Mouse (Mus musculus): Measurements from ENCODE around the gene Dpm3. TPM values are rescaled to one million over a fixed set of nuclear protein-coding genes. Genes with fewer than 3 reads are reported as not detected.
A peak's percentile ranks its signal among the peaks of the same experiment; 100 is the strongest.

The Dpm3 gene
- total and polyA plus RNA-seq, 3 experiments: 52.7 to 228 (median 74.8) TPM

DNA sequence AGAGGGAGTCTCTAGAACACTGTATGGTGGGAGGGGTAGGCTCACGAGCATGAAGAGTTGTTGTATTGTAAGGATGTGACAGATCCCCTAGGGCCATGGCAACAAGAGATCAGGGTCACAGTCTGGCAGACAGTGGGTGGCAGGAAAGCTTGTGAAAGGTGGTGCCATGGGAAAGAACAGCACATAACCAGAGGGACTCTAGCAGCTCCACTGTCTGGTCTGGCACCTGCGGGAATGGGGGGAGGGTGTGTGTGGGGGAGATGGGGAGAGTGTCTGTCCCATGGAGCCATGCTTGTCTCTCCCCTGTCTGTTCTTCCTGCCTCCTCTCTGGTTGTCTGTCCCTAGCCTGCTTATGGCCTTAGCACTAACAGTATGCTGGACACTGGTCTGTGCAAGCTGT is 26.4 kb downstream of the Dpm3 start:
- Histone ChIP-seq H3K27me3 (replicated peaks) (no peaks in the 10 kb centered on the region), H3K27ac (ENCODE audit: insufficient read depth, low read depth) (no peak overlapping the region), H3K4me3 (replicated peaks in 1 of 3; ENCODE audit: low read depth in 2 of 3, low read length in 2 of 3, poor library complexity in 1 of 3) (no peak overlapping the region), H3K36me3 (replicated peaks in 1 of 2; ENCODE audit: control insufficient read depth in 1 of 2, insufficient read depth in 1 of 2, low read length in 1 of 2) (no peaks in the 10 kb centered on the region), H3K9me3 (replicated peaks; ENCODE audit: low read length) (no peaks in the 10 kb centered on the region), H3K79me2 (replicated peaks; ENCODE audit: control insufficient read depth, extremely low read depth, insufficient read depth, poor library complexity, severe bottlenecking) (no peaks in the 10 kb centered on the region), H3K9ac (ENCODE audit: insufficient read depth, low read depth) (no peak overlapping the region), H3K4me1 (ENCODE audit: control insufficient read depth in 1 of 2, insufficient read depth in 2 of 2) (peaks cover 15 to 46% of the 10 kb centered on the region in 2 experiments), H3K4me2 (ENCODE audit: insufficient read depth, low read depth, poor library complexity, severe bottlenecking) (no peak overlapping the region)
- in situ Hi-C loops (cut with MboI; ENCODE audit: low pct_ligation_motif_present, low pct_unique_long_range_greater_than_20kb, low sequenced_read_pairs) (no loop called here), dilution Hi-C loops (cut with MboI; ENCODE audit: extremely low pct_ligation_motif_present, extremely low pct_unique_long_range_greater_than_20kb, low sequenced_read_pairs) (no loop called here)
- TF ChIP-seq POLR2A (IDR thresholded peaks at IDR 0.05; ENCODE audit: low read depth, low read length): no peak
- no peak for TF ChIP-seq NELFE (IDR thresholded peaks at IDR 0.05; ENCODE audit: low read depth, low read length)
- TF ChIP-seq GABPA (IDR thresholded peaks at IDR 0.05; ENCODE audit: insufficient replicate concordance, low read depth, low read length): no peak
- no peak for TF ChIP-seq TBP (conservative IDR thresholded peaks at IDR 0.05; ENCODE audit: low read depth, low read length)
- TF ChIP-seq NRF1 (IDR thresholded peaks at IDR 0.05; ENCODE audit: low read depth, low read length): no peak
- no peak for TF ChIP-seq UBTF (IDR thresholded peaks at IDR 0.05; ENCODE audit: low read depth, low read length)
- TF ChIP-seq MAFK (IDR thresholded peaks at IDR 0.05; ENCODE audit: insufficient replicate concordance, low read length): no peak
- DNase-seq (ENCODE audit: extremely low read depth): no peak

DNA sequence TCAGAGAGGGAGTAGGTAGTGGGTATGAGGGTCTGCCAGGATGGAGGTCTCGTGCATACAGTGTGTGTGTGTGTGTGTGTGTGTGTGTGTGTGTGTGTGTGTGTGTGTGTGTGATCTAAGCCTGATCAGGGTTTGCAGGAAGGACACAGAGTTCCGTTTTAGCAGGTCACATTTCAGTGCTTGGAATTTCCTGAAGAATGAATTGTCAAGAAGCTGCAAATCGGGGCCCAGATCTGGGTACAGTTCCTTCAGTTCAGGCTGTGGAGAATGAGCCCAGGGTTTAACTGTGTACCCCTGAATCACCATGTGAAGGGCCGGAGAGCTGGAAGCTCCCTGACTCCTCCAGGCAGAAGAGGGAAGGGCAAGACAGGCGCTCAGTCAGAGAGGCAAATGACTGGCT is 28.1 kb downstream of the Dpm3 start:
- H3K4me3 ChIP-seq (replicated peaks in 1 of 3; ENCODE audit: low read depth in 2 of 3, low read length in 2 of 3, poor library complexity in 1 of 3): no peak overlapping the region
- no peak for TF ChIP-seq RAD21 (IDR thresholded peaks at IDR 0.05; ENCODE audit: low read depth, low read length)
- H3K9me3 ChIP-seq (replicated peaks; ENCODE audit: low read length): no peaks in the 10 kb centered on the region
- in situ Hi-C loops (cut with MboI; ENCODE audit: low pct_ligation_motif_present, low pct_unique_long_range_greater_than_20kb, low sequenced_read_pairs) (no loop called here), dilution Hi-C loops (cut with MboI; ENCODE audit: extremely low pct_ligation_motif_present, extremely low pct_unique_long_range_greater_than_20kb, low sequenced_read_pairs) (no loop called here)
- no peaks in the 10 kb centered on the region for H3K79me2 ChIP-seq (replicated peaks; ENCODE audit: control insufficient read depth, extremely low read depth, insufficient read depth, poor library complexity, severe bottlenecking)
- H3K27ac ChIP-seq (ENCODE audit: insufficient read depth, low read depth): no peak overlapping the region
- no peaks in the 10 kb centered on the region for H3K36me3 ChIP-seq (replicated peaks in 1 of 2; ENCODE audit: control insufficient read depth in 1 of 2, insufficient read depth in 1 of 2, low read length in 1 of 2)
- no peak overlapping the region for H3K9ac ChIP-seq (ENCODE audit: insufficient read depth, low read depth)
- no peaks in the 10 kb centered on the region for H3K27me3 ChIP-seq (replicated peaks)
- H3K4me1 ChIP-seq (ENCODE audit: control insufficient read depth in 1 of 2, insufficient read depth in 2 of 2): peaks cover 12 to 37% of the 10 kb centered on the region in 2 experiments
- DNase-seq (ENCODE audit: extremely low read depth): no peak
- H3K4me2 ChIP-seq (ENCODE audit: insufficient read depth, low read depth, poor library complexity, severe bottlenecking): no peak overlapping the region

- no peak overlapping the region for H3K27ac ChIP-seq (ENCODE audit: insufficient read depth, low read depth)
- in situ Hi-C loops (cut with MboI; ENCODE audit: low pct_ligation_motif_present, low pct_unique_long_range_greater_than_20kb, low sequenced_read_pairs) (no loop called here), dilution Hi-C loops (cut with MboI; ENCODE audit: extremely low pct_ligation_motif_present, extremely low pct_unique_long_range_greater_than_20kb, low sequenced_read_pairs) (no loop called here)
- no peak overlapping the region for H3K4me3 ChIP-seq (replicated peaks in 1 of 3; ENCODE audit: low read depth in 2 of 3, low read length in 2 of 3, poor library complexity in 1 of 3)
- H3K9ac ChIP-seq (ENCODE audit: insufficient read depth, low read depth): no peak overlapping the region
- DNase-seq (ENCODE audit: extremely low read depth): no peak
- no peaks in the 10 kb centered on the region for H3K9me3 ChIP-seq (replicated peaks; ENCODE audit: low read length)
- H3K36me3 ChIP-seq (replicated peaks in 1 of 2; ENCODE audit: control insufficient read depth in 1 of 2, insufficient read depth in 1 of 2, low read length in 1 of 2): no peaks in the 10 kb centered on the region
- peaks cover 12 to 35% of the 10 kb centered on the region in 2 experiments for H3K4me1 ChIP-seq (ENCODE audit: control insufficient read depth in 1 of 2, insufficient read depth in 2 of 2)
- no peaks in the 10 kb centered on the region for H3K27me3 ChIP-seq (replicated peaks)
- no peak overlapping the region for H3K4me2 ChIP-seq (ENCODE audit: insufficient read depth, low read depth, poor library complexity, severe bottlenecking)
- no peaks in the 10 kb centered on the region for H3K79me2 ChIP-seq (replicated peaks; ENCODE audit: control insufficient read depth, extremely low read depth, insufficient read depth, poor library complexity, severe bottlenecking)
- TF ChIP-seq ZNF384 (IDR thresholded peaks at IDR 0.05; ENCODE audit: low read depth, low read length): no peak
- TF ChIP-seq GABPA (IDR thresholded peaks at IDR 0.05; ENCODE audit: insufficient replicate concordance, low read depth, low read length): no peak
- TF ChIP-seq ZMIZ1 (IDR thresholded peaks at IDR 0.05; ENCODE audit: low read depth, low read length): no peak
- TF ChIP-seq EP300 (IDR thresholded peaks at IDR 0.05; ENCODE audit: low read length): no peak
- TF ChIP-seq ETS1 (conservative IDR thresholded peaks at IDR 0.05; ENCODE audit: low read depth, low read length): no peak
- no peak for TF ChIP-seq ZKSCAN1 (IDR thresholded peaks at IDR 0.05; ENCODE audit: borderline replicate concordance, low read depth, low read length)
- TF ChIP-seq ELF1 (IDR thresholded peaks at IDR 0.05; ENCODE audit: low read depth, low read length): no peak
- no peak for TF ChIP-seq JUN (IDR thresholded peaks at IDR 0.05; ENCODE audit: insufficient read depth, low read depth, low read length)
- TF ChIP-seq KAT2A (IDR thresholded peaks at IDR 0.05; ENCODE audit: insufficient replicate concordance, low read length): no peak
- no peak for TF ChIP-seq RCOR1 (conservative IDR thresholded peaks at IDR 0.05; ENCODE audit: low read depth, low read length)
- TF ChIP-seq MYC (IDR thresholded peaks at IDR 0.05; ENCODE audit: low read depth, low read length): 0 out of 2 replicates have a peak, but pooled peaks have one; percentile 31
- TF ChIP-seq NRF1 (IDR thresholded peaks at IDR 0.05; ENCODE audit: low read depth, low read length): no peak
- no peak for TF ChIP-seq JUND (conservative IDR thresholded peaks at IDR 0.05; ENCODE audit: low read depth, low read length)
- TF ChIP-seq MAX (IDR thresholded peaks at IDR 0.05; ENCODE audit: low read length): peak; percentile 56; the same call in 1 of the 2 replicates
- TF ChIP-seq BHLHE40 (IDR thresholded peaks at IDR 0.05; ENCODE audit: low read depth, low read length): 0 out of 2 replicates have a peak, but pooled peaks have one; percentile 38
- TF ChIP-seq CHD1 (IDR thresholded peaks at IDR 0.05; ENCODE audit: low read depth, low read length): no peak
- TF ChIP-seq MXI1 (IDR thresholded peaks at IDR 0.05; ENCODE audit: low read depth, low read length): no peak
- TF ChIP-seq MEF2A (IDR thresholded peaks at IDR 0.05; ENCODE audit: borderline replicate concordance, low read depth, low read length): no peak
- no peak for TF ChIP-seq IRF4 (IDR thresholded peaks at IDR 0.05; ENCODE audit: low read depth, low read length)
- no peak for TF ChIP-seq NELFE (IDR thresholded peaks at IDR 0.05; ENCODE audit: low read depth, low read length)
- TF ChIP-seq POLR2A (IDR thresholded peaks at IDR 0.05; ENCODE audit: low read depth, low read length): no peak
These were observed 29.4 kb downstream of the Dpm3 start for GRCm38 (mm10) chr3:89288503-89288928.

All from CH12.LX (cell line).